12 mouse cellular contexts compared by ENCODE assay signal in genomic region chr8:86364898-86365297, GRCm38 (mm10).
DNase-seq lines count a peak whose midpoint lies in the region; ATAC-seq and TF ChIP-seq lines count a peak whose summit lies in the region.
"Had no signal": no experiment of that assay in that cellular context is flagged by ENCODE, and none has a peak within 500 bp of the region (broad histone marks: within the 10 kb centered on the region; RNA-seq: fewer than 3 reads in every experiment).

No protein-coding gene starts in this region.

- no peaks in the 10 kb centered on the region for H3K36me3 ChIP-seq in heart, adult 2 months (ENCODE audit: control insufficient read depth, insufficient read depth, low read length)
- H3K36me3 ChIP-seq in midbrain, embryonic 11.5 days (ENCODE audit: control insufficient read depth, insufficient read depth, low read length) = no peaks in the 10 kb centered on the region
- H3K36me3 ChIP-seq in midbrain, embryonic 13.5 days = no peaks in the 10 kb centered on the region
- no peaks in the 10 kb centered on the region for H3K36me3 ChIP-seq in heart, embryonic 12.5 days
- H3K36me3 ChIP-seq: embryonic facial prominence, embryonic 13.5 days; neural tube, embryonic 13.5 days had no signal

- in situ Hi-C loops in Patski (cut with MboI; ENCODE audit: low pct_unique_long_range_greater_than_20kb) = no loop called here

- CTCF ChIA-PET in Patski (lab: Charles Lee) = interaction anchor here (0.9 to 1.6 kb wide), 3 partner anchors 8 to 133 kb away, joined by 3 read pairs; no protein-coding TSS in a partner anchor

- WGBS in heart, adult 2 months = 62% methylated on average over 2 of the region's 2 CpGs
- 50% methylated on average over 2 of the region's 2 CpGs for WGBS in midbrain, embryonic 11.5 days
- 50% methylated on average over 2 of the region's 2 CpGs for WGBS in midbrain, embryonic 13.5 days
- 44% methylated on average over 2 of the region's 2 CpGs for WGBS in heart, embryonic 12.5 days

- ATAC-seq in midbrain, embryonic 11.5 days (ENCODE audit: low FRiP score) = no peak
- no peak for ATAC-seq in midbrain, embryonic 13.5 days
- ATAC-seq in Patski = no peak
- 0 out of 2 replicates have a peak, but pooled peaks have one; percentile 48 for ATAC-seq in megakaryocyte progenitor cell, adult 5-6 weeks (replicated peaks; ENCODE audit: poor library complexity)
- ATAC-seq in heart, embryonic 12.5 days (ENCODE audit: insufficient number of reproducible peaks, low FRiP score) = no peak

- TF ChIP-seq POLR2A in heart, adult 2 months (IDR thresholded peaks at IDR 0.05; ENCODE audit: insufficient read depth, low read depth, low read length) = no peak

- no peaks in the 10 kb centered on the region for H3K9me3 ChIP-seq in midbrain, embryonic 11.5 days (ENCODE audit: control insufficient read depth, low read length)
- no peaks in the 10 kb centered on the region for H3K9me3 ChIP-seq in midbrain, embryonic 13.5 days
- H3K9me3 ChIP-seq in heart, embryonic 12.5 days (replicated peaks) = no peaks in the 10 kb centered on the region
- H3K9me3 ChIP-seq: embryonic facial prominence, embryonic 13.5 days; neural tube, embryonic 13.5 days had no signal

- no peak overlapping the region for H3K9ac ChIP-seq in heart, adult 2 months (ENCODE audit: low read depth, low read length)
- no peak overlapping the region for H3K9ac ChIP-seq in midbrain, embryonic 11.5 days (ENCODE audit: low read length)
- no peak overlapping the region for H3K9ac ChIP-seq in midbrain, embryonic 13.5 days (replicated peaks)
- H3K9ac ChIP-seq in heart, embryonic 12.5 days = no peak overlapping the region
- H3K9ac ChIP-seq: embryonic facial prominence, embryonic 13.5 days; neural tube, embryonic 13.5 days had no signal

- H3K4me1 ChIP-seq in heart, adult 2 months (ENCODE audit: control insufficient read depth, insufficient read depth, low read length) = no peaks in the 10 kb centered on the region
- H3K4me1 ChIP-seq in midbrain, embryonic 11.5 days (ENCODE audit: control insufficient read depth, insufficient read depth, low read length) = no peaks in the 10 kb centered on the region
- H3K4me1 ChIP-seq in midbrain, embryonic 13.5 days (replicated peaks) = no peaks in the 10 kb centered on the region
- H3K4me1 ChIP-seq in heart, embryonic 12.5 days (replicated peaks) = peaks cover 5% of the 10 kb centered on the region
- H3K4me1 ChIP-seq: embryonic facial prominence, embryonic 13.5 days had no signal

- TF ChIP-seq EP300 in heart, adult 2 months (IDR thresholded peaks at IDR 0.05; ENCODE audit: insufficient read depth, low read depth, low read length) = no peak

- no peak overlapping the region for H3K4me2 ChIP-seq in midbrain, embryonic 11.5 days
- H3K4me2 ChIP-seq in midbrain, embryonic 13.5 days (replicated peaks) = no peak overlapping the region
- H3K4me2 ChIP-seq in heart, embryonic 12.5 days = no peak overlapping the region
- H3K4me2 ChIP-seq: embryonic facial prominence, embryonic 13.5 days; neural tube, embryonic 13.5 days had no signal

- H3K27ac ChIP-seq in heart, adult 2 months = no peak overlapping the region
- H3K27ac ChIP-seq in midbrain, embryonic 11.5 days (ENCODE audit: low read depth, low read length) = no peak overlapping the region
- H3K27ac ChIP-seq in midbrain, embryonic 13.5 days = no peak overlapping the region
- no peak overlapping the region for H3K27ac ChIP-seq in heart, embryonic 12.5 days (ENCODE audit: poor library complexity, severe bottlenecking)
- H3K27ac ChIP-seq: embryonic facial prominence, embryonic 13.5 days had no signal

- H3K27me3 ChIP-seq in heart, adult 2 months (ENCODE audit: control insufficient read depth, insufficient read depth, low read length) = no peaks in the 10 kb centered on the region; the same call in 1 of the 2 replicates
- no peaks in the 10 kb centered on the region for H3K27me3 ChIP-seq in midbrain, embryonic 11.5 days (ENCODE audit: control insufficient read depth, insufficient read depth, low read length)
- no peaks in the 10 kb centered on the region for H3K27me3 ChIP-seq in midbrain, embryonic 13.5 days
- no peaks in the 10 kb centered on the region for H3K27me3 ChIP-seq in Patski
- H3K27me3 ChIP-seq in heart, embryonic 12.5 days (replicated peaks) = no peaks in the 10 kb centered on the region
- H3K27me3 ChIP-seq: embryonic facial prominence, embryonic 13.5 days; neural tube, embryonic 13.5 days had no signal

- POLR2A ChIA-PET in Patski (lab: Charles Lee) = no interaction called here

- intact Hi-C loops in heart, adult 2 months (cut with DNase I) = no loop called here

- peak; percentile 27 for TF ChIP-seq CTCF in heart, adult 2 months (IDR thresholded peaks at IDR 0.05)
- TF ChIP-seq CTCF in Patski (IDR thresholded peaks at IDR 0.05) = peak; percentile 71

- no peak overlapping the region for H3K4me3 ChIP-seq in heart, adult 2 months
- H3K4me3 ChIP-seq in midbrain, embryonic 11.5 days (ENCODE audit: low read depth, low read length) = no peak overlapping the region
- no peak overlapping the region for H3K4me3 ChIP-seq in midbrain, embryonic 13.5 days (replicated peaks)
- no peak overlapping the region for H3K4me3 ChIP-seq in heart, embryonic 12.5 days
- H3K4me3 ChIP-seq: embryonic facial prominence, embryonic 13.5 days; neural tube, embryonic 13.5 days had no signal

- H3K79me2 ChIP-seq in heart, adult 2 months (replicated peaks; ENCODE audit: control insufficient read depth, insufficient read depth, low read length) = no peaks in the 10 kb centered on the region

- no peak for DNase-seq in heart, adult 2 months
- DNase-seq in heart, adult 18-20 months = no peak
- peak; percentile 79 for DNase-seq in midbrain, embryonic 11.5 days (ENCODE audit: low spot score, missing footprints)
- no peak for DNase-seq in Patski (ENCODE audit: low read depth, low spot score)
- no peak for DNase-seq in Muller cell, postnatal 12 days (ENCODE audit: inconsistent ontology term)
- DNase-seq: gastrocnemius, postnatal 25 days; lung, adult 2 months had no signal
